8 mouse cellular contexts compared by ENCODE assay signal in the genomic region with DNA sequence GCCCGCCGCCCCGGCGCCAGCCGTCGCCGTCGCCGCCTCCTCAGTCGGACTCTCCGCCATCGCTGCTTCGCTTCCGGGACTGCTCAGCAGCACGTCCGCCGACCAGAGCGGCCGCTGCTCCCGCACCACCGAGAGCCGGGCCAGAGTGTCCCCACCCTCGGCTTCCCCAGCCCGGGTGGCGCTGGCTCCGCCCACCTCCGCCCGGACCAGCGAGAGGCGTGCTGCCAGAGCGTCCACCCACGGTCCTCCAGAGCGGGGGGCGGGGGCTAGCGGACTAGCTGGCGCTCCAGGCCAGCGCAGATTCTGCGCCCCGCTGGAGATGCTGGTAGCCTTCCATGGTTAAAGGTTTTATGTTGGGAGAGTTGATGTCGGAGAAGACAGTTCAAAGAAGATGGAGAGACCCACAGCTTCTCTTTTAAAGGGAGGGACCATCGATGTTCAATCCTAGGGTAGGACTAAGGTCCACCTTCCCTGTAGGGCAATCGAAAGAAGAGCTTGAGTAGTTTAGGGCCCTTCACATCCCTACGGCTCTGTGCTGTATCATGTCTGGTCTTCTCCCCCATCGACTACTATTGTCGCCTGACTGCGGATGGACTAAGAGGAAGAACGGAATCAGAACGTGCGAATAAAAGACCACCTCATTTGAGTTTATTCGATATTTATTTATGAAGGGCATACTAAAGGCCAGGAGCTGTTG. TPM values are rescaled to one million over a fixed set of nuclear protein-coding genes. Genes with fewer than 3 reads are reported as not detected.
DNase-seq lines count a peak whose midpoint lies in the region; ATAC-seq lines count a peak whose summit lies in the region.

A gene (minus strand): TSS at position 174 of the 697 bp plus-strand sequence.

- ATAC-seq in erythroid progenitor cell, adult 5-6 weeks (replicated peaks; ENCODE audit: low FRiP score, poor library complexity, severe bottlenecking) = peak; percentile 99
- peak; percentile 97 for ATAC-seq in heart, embryonic 13.5 days (ENCODE audit: extremely low read depth, insufficient number of reproducible peaks, low FRiP score, low TSS enrichment)
- peak; percentile 99 for ATAC-seq in liver, embryonic 12.5 days
- ATAC-seq in stomach, embryonic 15.5 days (ENCODE audit: insufficient read depth, low FRiP score, low read depth) = peak; percentile 98

- peak within 1 kb of the TSS; percentile 98 for H3K9ac ChIP-seq in heart, embryonic 13.5 days
- H3K9ac ChIP-seq in liver, embryonic 12.5 days = peak within 1 kb of the TSS; percentile 93
- peak within 1 kb of the TSS; percentile 85 for H3K9ac ChIP-seq in stomach, embryonic 15.5 days

- H3K4me1 ChIP-seq in heart, embryonic 13.5 days = peaks cover 30% of the 10 kb centered on the region
- H3K4me1 ChIP-seq in liver, embryonic 12.5 days = peaks cover 39% of the 10 kb centered on the region
- H3K4me1 ChIP-seq in stomach, embryonic 15.5 days = peaks cover 11% of the 10 kb centered on the region; the same call in 1 of the 2 replicates

- WGBS in heart, embryonic 13.5 days = 4% methylated on average over 50 of the region's 50 CpGs
- WGBS in liver, embryonic 12.5 days (ENCODE audit: insufficient replicate concordance) = 5% methylated on average over 50 of the region's 50 CpGs
- whole genome bisulfite sequencing in stomach, embryonic 15.5 days = 4% methylated on average over 50 of the region's 50 CpGs

- H3K9me3 ChIP-seq in heart, embryonic 13.5 days = no peaks in the 10 kb centered on the region
- no peaks in the 10 kb centered on the region for H3K9me3 ChIP-seq in liver, embryonic 12.5 days (replicated peaks)
- no peaks in the 10 kb centered on the region for H3K9me3 ChIP-seq in stomach, embryonic 15.5 days

- peak within 1 kb of the TSS; percentile 88 for H3K27ac ChIP-seq in heart, embryonic 13.5 days (replicated peaks)
- peak within 1 kb of the TSS; percentile 87 for H3K27ac ChIP-seq in liver, embryonic 12.5 days
- peak within 1 kb of the TSS; percentile 88 for H3K27ac ChIP-seq in stomach, embryonic 15.5 days

- peak within 1 kb of the TSS; percentile 96 for H3K4me3 ChIP-seq in heart, embryonic 13.5 days
- H3K4me3 ChIP-seq in liver, embryonic 12.5 days = peak within 1 kb of the TSS; percentile 87
- H3K4me3 ChIP-seq in stomach, embryonic 15.5 days (replicated peaks) = peak within 1 kb of the TSS; percentile 97

- peak within 1 kb of the TSS; percentile 96 for H3K4me2 ChIP-seq in heart, embryonic 13.5 days
- peak within 1 kb of the TSS; percentile 90 for H3K4me2 ChIP-seq in liver, embryonic 12.5 days
- H3K4me2 ChIP-seq in stomach, embryonic 15.5 days = peak within 1 kb of the TSS; percentile 57

- peaks cover 38% of the 10 kb centered on the region for H3K36me3 ChIP-seq in heart, embryonic 13.5 days
- peaks cover 43% of the 10 kb centered on the region for H3K36me3 ChIP-seq in liver, embryonic 12.5 days
- H3K36me3 ChIP-seq in stomach, embryonic 15.5 days = peaks cover 8% of the 10 kb centered on the region

- peak; percentile 93 for DNase-seq in CD4-positive helper T cell, adult 2 months (ENCODE audit: low read depth, low spot score)
- peak; percentile 88 for DNase-seq in brain, embryonic 18.5 days (ENCODE audit: low read depth, low spot score)
- peak; percentile 99 for DNase-seq in kidney, postnatal 10 days
- peak; percentile 96 to 97 for DNase-seq in natural killer cell, adult 2 months (ENCODE audit: low spot score in 2 of 2)

- no peaks in the 10 kb centered on the region for H3K27me3 ChIP-seq in heart, embryonic 13.5 days (replicated peaks)
- H3K27me3 ChIP-seq in liver, embryonic 12.5 days (replicated peaks) = no peaks in the 10 kb centered on the region
- no peaks in the 10 kb centered on the region for H3K27me3 ChIP-seq in stomach, embryonic 15.5 days (replicated peaks)

RNA-seq across cellular contexts. Expression of the gene that starts here (rescaled TPM):
- 18.7 and 19.7 TPM in 2 replicates for total RNA-seq in erythroid progenitor cell, adult 5-6 weeks (2015; ENCODE audit: low replicate concordance)
- 9.7 and 26.2 TPM in 2 replicates for total RNA-seq in erythroid progenitor cell, adult 5-6 weeks (2017; ENCODE audit: low replicate concordance)
- 31.5 and 33.1 TPM in 2 replicates for polyA plus RNA-seq in heart, embryonic 13.5 days (2015; fragmentation: Nextera tagmentation; extraction: Ambion mirVana)
- 26.4 and 27.2 TPM in 2 replicates for polyA plus RNA-seq in liver, embryonic 12.5 days (2016; fragmentation: Nextera tagmentation; extraction: Ambion mirVana)
- polyA plus RNA-seq in stomach, embryonic 15.5 days (2015; fragmentation: Nextera tagmentation; extraction: Ambion mirVana) = 38.2 and 39.7 TPM in 2 replicates

Comparison
In these comparisons a context has a peak if more than half of its experiments do, and no peak if none do; other contexts are left out.
1. Peak in every context shown above with its lines: DNase-seq, ATAC-seq, H3K4me3 ChIP-seq and H3K27ac ChIP-seq.